In the genomic region with DNA sequence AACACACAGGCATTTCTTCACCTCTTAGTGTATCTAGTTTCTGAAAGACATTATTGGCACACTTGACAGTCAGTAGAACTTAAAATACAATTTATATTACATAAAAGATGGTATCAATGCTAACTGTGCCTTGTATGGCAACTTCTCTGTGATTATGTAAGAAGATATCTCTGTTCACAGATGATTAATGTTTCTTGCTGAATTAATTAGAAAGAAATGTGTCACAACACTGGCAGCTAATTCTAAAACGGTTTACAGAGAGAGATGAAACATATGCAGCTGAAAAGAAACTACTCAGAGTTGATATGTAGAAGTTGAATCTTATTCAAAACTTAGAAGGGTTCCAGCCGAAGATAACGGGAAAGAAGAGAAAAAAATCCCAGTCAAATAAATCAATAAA, we compare ENCODE assay signal across 28 mouse cellular contexts.
A peak's percentile ranks its signal among the peaks of the same experiment; 100 is the strongest.
DNase-seq lines count a peak whose midpoint lies in the region; ATAC-seq lines count a peak whose summit lies in the region.
"Had no signal": no experiment of that assay in that cellular context is flagged by ENCODE, and none has a peak within 500 bp of the region (broad histone marks: within the 10 kb centered on the region; RNA-seq: fewer than 3 reads in every experiment).

No protein-coding gene starts in this region.

- no peak overlapping the region for H3K4me3 ChIP-seq in forebrain, embryonic 14.5 days (ENCODE audit: low read depth, low read length)
- H3K4me3 ChIP-seq in forebrain, embryonic 10.5 days = no peak overlapping the region
- H3K4me3 ChIP-seq in forebrain, embryonic 16.5 days (replicated peaks; ENCODE audit: low read length) = no peak overlapping the region
- H3K4me3 ChIP-seq in midbrain, embryonic 13.5 days (replicated peaks) = no peak overlapping the region
- H3K4me3 ChIP-seq: gastrocnemius, adult 2 months; heart, embryonic 10.5 days; heart, embryonic 13.5 days had no signal

- H3K9me3 ChIP-seq in forebrain, embryonic 14.5 days (replicated peaks; ENCODE audit: control insufficient read depth, low read length) = no peaks in the 10 kb centered on the region
- H3K9me3 ChIP-seq in forebrain, embryonic 10.5 days = no peaks in the 10 kb centered on the region
- H3K9me3 ChIP-seq in forebrain, embryonic 16.5 days (ENCODE audit: control insufficient read depth, low read length) = no peaks in the 10 kb centered on the region
- H3K9me3 ChIP-seq in midbrain, embryonic 13.5 days = no peaks in the 10 kb centered on the region
- H3K9me3 ChIP-seq: G1E; heart, embryonic 10.5 days; heart, embryonic 13.5 days had no signal

- H3K27ac ChIP-seq in forebrain, embryonic 14.5 days (ENCODE audit: low read depth, low read length) = no peak overlapping the region
- no peak overlapping the region for H3K27ac ChIP-seq in forebrain, embryonic 10.5 days
- no peak overlapping the region for H3K27ac ChIP-seq in forebrain, embryonic 16.5 days (ENCODE audit: low read length)
- no peak overlapping the region for H3K27ac ChIP-seq in midbrain, embryonic 13.5 days
- H3K27ac ChIP-seq: gastrocnemius, adult 2 months; heart, embryonic 10.5 days; heart, embryonic 13.5 days; hindbrain, embryonic 14.5 days; hindbrain, postnatal 0 days had no signal

- no peak overlapping the region for H3K9ac ChIP-seq in forebrain, embryonic 14.5 days (ENCODE audit: low read length)
- no peak overlapping the region for H3K9ac ChIP-seq in forebrain, embryonic 16.5 days (replicated peaks; ENCODE audit: low read depth, low read length)
- H3K9ac ChIP-seq in midbrain, embryonic 13.5 days (replicated peaks) = no peak overlapping the region
- H3K9ac ChIP-seq: heart, embryonic 13.5 days; hindbrain, embryonic 14.5 days had no signal

- H3K4me2 ChIP-seq in forebrain, embryonic 14.5 days (ENCODE audit: low read length) = no peak overlapping the region
- no peak overlapping the region for H3K4me2 ChIP-seq in forebrain, embryonic 16.5 days (ENCODE audit: low read length)
- no peak overlapping the region for H3K4me2 ChIP-seq in midbrain, embryonic 13.5 days (replicated peaks)
- H3K4me2 ChIP-seq: heart, embryonic 13.5 days; hindbrain, embryonic 14.5 days had no signal

- peak; percentile 67 for DNase-seq in forebrain, embryonic 14.5 days (ENCODE audit: low spot score)
- DNase-seq in forebrain, embryonic 10.5 days (ENCODE audit: extremely low spot score, low spot score) = no peak
- DNase-seq in left cerebral cortex, adult 11 months (ENCODE audit: low spot score) = peak; percentile 3
- DNase-seq in left cerebral cortex, adult 8-10 months (ENCODE audit: low spot score in 2 of 2) = no peak
- no peak for DNase-seq in gastrocnemius, postnatal 10 days
- DNase-seq: adrenal gland, postnatal 10 days; adrenal gland, postnatal 36 days; B cell, adult 2 months; cerebellum, adult 18-20 months; cerebellum, adult 9-10 months; cerebellum, postnatal 14 days; gastrocnemius, adult 2 months; gastrocnemius, postnatal 25 days; heart, adult 18-20 months; heart, postnatal 14 days; heart, postnatal 4 days; kidney, adult 18-20 months had no signal

- H3K27me3 ChIP-seq in forebrain, embryonic 14.5 days (replicated peaks; ENCODE audit: control insufficient read depth, insufficient read depth, low read length) = no peaks in the 10 kb centered on the region
- no peaks in the 10 kb centered on the region for H3K27me3 ChIP-seq in forebrain, embryonic 10.5 days (ENCODE audit: poor library complexity, severe bottlenecking)
- 0 out of 2 replicates have a peak, but pooled peaks cover 3% of the 10 kb centered on the region for H3K27me3 ChIP-seq in forebrain, embryonic 16.5 days (replicated peaks; ENCODE audit: control insufficient read depth, insufficient read depth, low read length)
- H3K27me3 ChIP-seq in midbrain, embryonic 13.5 days = no peaks in the 10 kb centered on the region
- H3K27me3 ChIP-seq: CH12.LX; heart, embryonic 13.5 days; Patski had no signal

- no peaks in the 10 kb centered on the region for H3K36me3 ChIP-seq in forebrain, embryonic 14.5 days (ENCODE audit: control insufficient read depth, insufficient read depth, low read length)
- no peaks in the 10 kb centered on the region for H3K36me3 ChIP-seq in forebrain, embryonic 10.5 days (replicated peaks)
- H3K36me3 ChIP-seq in forebrain, embryonic 16.5 days (ENCODE audit: control insufficient read depth, insufficient read depth) = no peaks in the 10 kb centered on the region
- H3K36me3 ChIP-seq in midbrain, embryonic 13.5 days = no peaks in the 10 kb centered on the region
- H3K36me3 ChIP-seq: G1E; heart, embryonic 10.5 days; heart, embryonic 13.5 days had no signal

- 58% methylated on average over 3 of the region's 3 CpGs for WGBS in forebrain, embryonic 14.5 days
- WGBS in forebrain, embryonic 10.5 days = 81% methylated on average over 3 of the region's 3 CpGs
- 45% methylated on average over 3 of the region's 3 CpGs for WGBS in forebrain, embryonic 16.5 days
- WGBS in midbrain, embryonic 13.5 days = 73% methylated on average over 3 of the region's 3 CpGs

- no peak for ATAC-seq in forebrain, embryonic 14.5 days
- ATAC-seq in forebrain, embryonic 16.5 days = peak; percentile 80
- no peak for ATAC-seq in midbrain, embryonic 13.5 days
- ATAC-seq: hindbrain, postnatal 0 days; inflammation-experienced regulatory T-cells, adult 6 months; intestine, embryonic 16.5 days; Patski had no signal

- no peaks in the 10 kb centered on the region for H3K4me1 ChIP-seq in forebrain, embryonic 14.5 days (ENCODE audit: control insufficient read depth, insufficient read depth, low read length)
- no peaks in the 10 kb centered on the region for H3K4me1 ChIP-seq in forebrain, embryonic 10.5 days
- H3K4me1 ChIP-seq in forebrain, embryonic 16.5 days (replicated peaks; ENCODE audit: control insufficient read depth, insufficient read depth, low read length) = no peaks in the 10 kb centered on the region
- H3K4me1 ChIP-seq in midbrain, embryonic 13.5 days (replicated peaks) = no peaks in the 10 kb centered on the region
- H3K4me1 ChIP-seq: heart, embryonic 10.5 days; heart, embryonic 13.5 days had no signal

Comparison
In these comparisons a context has a peak if more than half of its experiments do, and no peak if none do; other contexts are left out.
1. DNase-seq: peak in forebrain, embryonic 14.5 days (single experiment) and left cerebral cortex, adult 11 months (single experiment); none in forebrain, embryonic 10.5 days (single experiment), left cerebral cortex, adult 8-10 months (0 of 2) and gastrocnemius, postnatal 10 days (single experiment).